Mouse (Mus musculus): ENCODE results near the gene Ltbp3.

DNA sequence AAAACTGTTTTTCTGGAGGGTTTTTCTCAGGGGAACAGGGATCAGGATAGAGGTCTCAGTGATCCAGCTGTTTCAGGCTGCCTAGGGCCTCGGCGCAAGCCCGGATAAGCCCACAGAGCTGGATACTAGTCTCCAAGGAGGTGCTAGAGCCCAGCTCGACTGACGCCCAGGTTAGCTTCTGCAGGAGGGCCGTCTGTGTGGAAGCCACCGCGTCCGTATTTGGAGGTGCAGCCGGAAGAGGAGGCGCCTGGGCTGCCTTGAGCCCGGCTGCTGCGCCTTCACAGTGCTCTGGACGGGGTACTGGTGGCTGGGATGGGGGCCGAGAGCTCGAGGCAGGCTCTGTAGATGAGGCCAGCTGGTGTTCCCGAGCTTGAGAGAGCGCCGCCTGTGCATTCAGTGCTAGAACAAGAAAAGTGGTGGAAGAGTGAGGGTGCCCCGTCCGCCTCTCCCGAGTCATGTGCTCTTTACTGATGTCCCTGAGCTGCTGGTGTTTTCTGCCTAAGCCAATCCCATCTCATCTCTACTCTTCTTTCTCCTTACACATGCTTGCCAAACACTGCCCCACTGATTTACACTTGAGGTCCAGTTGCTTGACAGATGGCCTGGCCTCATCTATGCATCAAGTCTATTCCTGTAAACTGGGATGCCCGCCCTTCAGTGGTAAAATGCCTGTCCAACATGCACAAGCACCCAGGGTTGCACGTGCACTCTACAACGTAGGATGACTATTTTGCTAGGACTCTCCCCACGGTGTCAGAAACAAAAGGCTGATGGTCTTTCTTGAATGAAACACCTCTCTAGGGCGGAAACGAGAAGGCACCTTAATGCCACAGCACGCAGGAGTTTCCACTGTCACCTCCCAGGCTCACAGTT, 10.2 kb upstream of the Ltbp3 start:
- TF ChIP-seq USF1 (IDR thresholded peaks at IDR 0.05; ENCODE audit: low read depth, low read length) (no peak), CTCF (conservative IDR thresholded peaks at IDR 0.05 in 1 of 2, IDR thresholded peaks at IDR 0.05 in 1 of 2; ENCODE audit: low read depth in 2 of 2, low read length in 2 of 2) (no peak), CHD2 (IDR thresholded peaks at IDR 0.05; ENCODE audit: low read length) (no peak), NRF1 (IDR thresholded peaks at IDR 0.05; ENCODE audit: low read depth, low read length) (no peak), EP300 (IDR thresholded peaks at IDR 0.05; ENCODE audit: low read length) (no peak), JUND (conservative IDR thresholded peaks at IDR 0.05; ENCODE audit: low read depth, low read length) (no peak), POLR2A (IDR thresholded peaks at IDR 0.05; ENCODE audit: low read depth, low read length) (no peak), ZMIZ1 (IDR thresholded peaks at IDR 0.05; ENCODE audit: low read depth, low read length) (no peak)

Data from CH12.LX (cell line).